Mouse (Mus musculus): ENCODE data around the gene Xxylt1.

GRCm38 (mm10) chr16:30979905-30980304, 101.3 kb downstream of the Xxylt1 start:
- TF ChIP-seq POLR2A (IDR thresholded peaks at IDR 0.05; ENCODE audit: control insufficient read depth in 1 of 2, insufficient read depth in 1 of 2, low read depth in 1 of 2, low read length in 2 of 2, poor library complexity in 1 of 2) (no peak), CTCF (IDR thresholded peaks at IDR 0.05 in 2 of 3, conservative IDR thresholded peaks at IDR 0.05 in 1 of 3; ENCODE audit: control insufficient read depth in 1 of 3, insufficient read depth in 1 of 3, low read depth in 2 of 3, low read length in 3 of 3, poor library complexity in 1 of 3, severe bottlenecking in 1 of 3) (no peak), MXI1 (IDR thresholded peaks at IDR 0.05; ENCODE audit: low read depth, low read length) (no peak), NELFE (IDR thresholded peaks at IDR 0.05; ENCODE audit: low read depth, low read length) (no peak), GATA1 (IDR thresholded peaks at IDR 0.05; ENCODE audit: low read depth, low read length) (no peak), POLR2AphosphoS5 (IDR thresholded peaks at IDR 0.05; ENCODE audit: borderline replicate concordance, low read depth, low read length) (no peak)

Measured in MEL (cell line).